Comparison of ENCODE assay signal across 8 mouse cellular contexts in genomic region chr4:119540533-119540890, GRCm38 (mm10). TPM values are rescaled to one million over a fixed set of nuclear protein-coding genes. Genes with fewer than 3 reads are reported as not detected.
DNase-seq lines count a peak whose midpoint lies in the region; ATAC-seq and TF ChIP-seq lines count a peak whose summit lies in the region.

No protein-coding gene starts in this region.

- H3K4me1 ChIP-seq in kidney, embryonic 16.5 days (ENCODE audit: insufficient read depth, low read length): peaks cover 21% of the 10 kb centered on the region
- peaks cover 3% of the 10 kb centered on the region; the same call in 1 of the 2 replicates for H3K4me1 ChIP-seq in cortical plate, adult 2 months (ENCODE audit: control insufficient read depth, insufficient read depth, low read length)
- peaks cover 16% of the 10 kb centered on the region for H3K4me1 ChIP-seq in hindbrain, embryonic 16.5 days (ENCODE audit: control insufficient read depth, insufficient read depth, low read depth, low read length)
- H3K4me1 ChIP-seq in midbrain, postnatal 0 days (ENCODE audit: insufficient read depth, low read length): peaks cover 9% of the 10 kb centered on the region; the same call in 1 of the 2 replicates

- DNase-seq in kidney, postnatal 10 days: no peak
- DNase-seq in midbrain, postnatal 0 days (ENCODE audit: low spot score): peak; percentile 8
- DNase-seq in adrenal gland, adult (ENCODE audit: inconsistent age in 2 of 2, low spot score in 1 of 2): no peak
- DNase-seq in frontal cortex, adult 2 months (ENCODE audit: extremely low spot score in 1 of 2, low spot score in 1 of 2): no peak
- DNase-seq in adrenal gland, postnatal 36 days: no peak

- peak overlapping the region; percentile 97 for H3K4me3 ChIP-seq in kidney, embryonic 16.5 days (ENCODE audit: low read length)
- H3K4me3 ChIP-seq in cortical plate, adult 2 months (ENCODE audit: insufficient read depth, low read length): peak overlapping the region; percentile 74
- H3K4me3 ChIP-seq in hindbrain, embryonic 16.5 days (ENCODE audit: low read length): peak overlapping the region; percentile 73
- peak overlapping the region; percentile 98 for H3K4me3 ChIP-seq in midbrain, postnatal 0 days (ENCODE audit: low read depth, low read length)

- H3K9me3 ChIP-seq in kidney, embryonic 16.5 days (ENCODE audit: low read length): no peaks in the 10 kb centered on the region
- H3K9me3 ChIP-seq in hindbrain, embryonic 16.5 days (ENCODE audit: control insufficient read depth, low read length): no peaks in the 10 kb centered on the region
- no peaks in the 10 kb centered on the region for H3K9me3 ChIP-seq in midbrain, postnatal 0 days (ENCODE audit: low read length)

- peak overlapping the region; percentile 98 for H3K9ac ChIP-seq in kidney, embryonic 16.5 days (replicated peaks; ENCODE audit: low read length)
- H3K9ac ChIP-seq in hindbrain, embryonic 16.5 days (ENCODE audit: low read depth, low read length): peak overlapping the region; percentile 86
- H3K9ac ChIP-seq in midbrain, postnatal 0 days (replicated peaks; ENCODE audit: low read length, poor library complexity, severe bottlenecking): peak overlapping the region; percentile 97

- WGBS in kidney, embryonic 16.5 days: 6% methylated on average over 10 of the region's 10 CpGs
- 5% methylated on average over 10 of the region's 10 CpGs for WGBS in hindbrain, embryonic 16.5 days
- 4% methylated on average over 10 of the region's 10 CpGs for WGBS in midbrain, postnatal 0 days

- TF ChIP-seq CTCF in cortical plate, adult 2 months (IDR thresholded peaks at IDR 0.05; ENCODE audit: extremely low read depth, insufficient read depth, low read length): no peak
- no peak for TF ChIP-seq CTCF in midbrain, postnatal 0 days (IDR thresholded peaks at IDR 0.05)

- no peak for ATAC-seq in kidney, embryonic 16.5 days (ENCODE audit: low FRiP score, low TSS enrichment)
- no peak for ATAC-seq in hindbrain, embryonic 16.5 days
- no peak for ATAC-seq in midbrain, postnatal 0 days (ENCODE audit: low FRiP score)

- H3K27me3 ChIP-seq in kidney, embryonic 16.5 days (ENCODE audit: insufficient read depth, low read length): no peaks in the 10 kb centered on the region
- H3K27me3 ChIP-seq in hindbrain, embryonic 16.5 days (replicated peaks; ENCODE audit: control insufficient read depth, insufficient read depth, low read length): no peaks in the 10 kb centered on the region
- no peaks in the 10 kb centered on the region for H3K27me3 ChIP-seq in midbrain, postnatal 0 days (ENCODE audit: insufficient read depth, low read length)

- H3K4me2 ChIP-seq in kidney, embryonic 16.5 days (replicated peaks; ENCODE audit: low read depth, low read length): peak overlapping the region; percentile 79
- H3K4me2 ChIP-seq in hindbrain, embryonic 16.5 days (ENCODE audit: low read length): peak overlapping the region; percentile 85
- peak overlapping the region; percentile 70 for H3K4me2 ChIP-seq in midbrain, postnatal 0 days (ENCODE audit: low read depth, low read length, poor library complexity, severe bottlenecking)

- H3K36me3 ChIP-seq in kidney, embryonic 16.5 days (ENCODE audit: insufficient read depth, low read length): no peaks in the 10 kb centered on the region
- H3K36me3 ChIP-seq in hindbrain, embryonic 16.5 days (ENCODE audit: control insufficient read depth, insufficient read depth, low read length): no peaks in the 10 kb centered on the region
- no peaks in the 10 kb centered on the region for H3K36me3 ChIP-seq in midbrain, postnatal 0 days (ENCODE audit: insufficient read depth, low read length)

- peak overlapping the region; percentile 98 for H3K27ac ChIP-seq in kidney, embryonic 16.5 days (ENCODE audit: low read length)
- peak overlapping the region; percentile 21; the same call in 1 of the 2 replicates for H3K27ac ChIP-seq in cortical plate, adult 2 months (ENCODE audit: insufficient read depth, low read length)
- H3K27ac ChIP-seq in hindbrain, embryonic 16.5 days (ENCODE audit: low read depth, low read length): peak overlapping the region; percentile 95; the same call in 1 of the 2 replicates
- H3K27ac ChIP-seq in midbrain, postnatal 0 days (ENCODE audit: low read depth, low read length): peak overlapping the region; percentile 98

- TF ChIP-seq POLR2A in cortical plate, adult 2 months (IDR thresholded peaks at IDR 0.05; ENCODE audit: extremely low read depth, insufficient read depth, low read length): no peak

RNA-seq across cellular contexts. Expression of gene Frg2f1, which starts 1.2 kb away (rescaled TPM):
- polyA plus RNA-seq in kidney, embryonic 16.5 days (2015; fragmentation: Nextera tagmentation; extraction: Ambion mirVana): 4.5 and 5.4 TPM in 2 replicates
- 12.5 and 15.8 TPM in 2 replicates for polyA plus RNA-seq in cortical plate, adult 2 months (2012; rRNA removed)
- 9.3 and 11.4 TPM in 2 replicates for polyA plus RNA-seq in hindbrain, embryonic 16.5 days (2015; fragmentation: Nextera tagmentation; extraction: Ambion mirVana)
- 19.0 and 27.4 TPM in 2 replicates for total RNA-seq in midbrain, postnatal 0 days (2014; rRNA removed)
- polyA plus RNA-seq in midbrain, postnatal 0 days (2015; fragmentation: Nextera tagmentation; extraction: Ambion mirVana): 15.9 and 16.1 TPM in 2 replicates
- 11.0 and 14.2 TPM in 2 replicates for polyA plus RNA-seq in frontal cortex, adult 2 months (2012; rRNA removed)
- 10 to 100 TPM in 1 of 2 experiments, 1 to 10 TPM in 1; 8.2 to 11.6 TPM for total RNA-seq in adrenal gland, postnatal 36 days (2021)

RNA-seq across cellular contexts. Expression of gene Foxj3, which starts 3.7 kb away (rescaled TPM):
- polyA plus RNA-seq in kidney, embryonic 16.5 days (2015; fragmentation: Nextera tagmentation; extraction: Ambion mirVana): 25.4 and 27.8 TPM in 2 replicates
- polyA plus RNA-seq in cortical plate, adult 2 months (2012; rRNA removed): 36.2 and 38.3 TPM in 2 replicates
- polyA plus RNA-seq in hindbrain, embryonic 16.5 days (2015; fragmentation: Nextera tagmentation; extraction: Ambion mirVana): 25.7 and 32.6 TPM in 2 replicates
- 39.1 and 46.0 TPM in 2 replicates for total RNA-seq in midbrain, postnatal 0 days (2014; rRNA removed)
- polyA plus RNA-seq in midbrain, postnatal 0 days (2015; fragmentation: Nextera tagmentation; extraction: Ambion mirVana): 21.3 and 26.4 TPM in 2 replicates
- 35.5 and 39.4 TPM in 2 replicates for polyA plus RNA-seq in frontal cortex, adult 2 months (2012; rRNA removed)
- total RNA-seq in adrenal gland, postnatal 36 days (2021): 10 to 100 TPM; 41.6 to 41.9 TPM

RNA-seq across cellular contexts. Expression of gene Rimkla, which starts 48.1 kb away (rescaled TPM):
- 1.8 and 2.2 TPM in 2 replicates for polyA plus RNA-seq in kidney, embryonic 16.5 days (2015; fragmentation: Nextera tagmentation; extraction: Ambion mirVana)
- 8.4 and 9.0 TPM in 2 replicates for polyA plus RNA-seq in cortical plate, adult 2 months (2012; rRNA removed)
- polyA plus RNA-seq in hindbrain, embryonic 16.5 days (2015; fragmentation: Nextera tagmentation; extraction: Ambion mirVana): 28.2 and 30.3 TPM in 2 replicates
- 37.1 and 45.3 TPM in 2 replicates for total RNA-seq in midbrain, postnatal 0 days (2014; rRNA removed)
- 25.3 and 25.8 TPM in 2 replicates for polyA plus RNA-seq in midbrain, postnatal 0 days (2015; fragmentation: Nextera tagmentation; extraction: Ambion mirVana)
- polyA plus RNA-seq in frontal cortex, adult 2 months (2012; rRNA removed): 11.6 and 12.0 TPM in 2 replicates
- total RNA-seq in adrenal gland, postnatal 36 days (2021): under 1 TPM; 0.17 to 0.40 TPM

Comparison
In these comparisons a context has a peak if more than half of its experiments do, and no peak if none do; other contexts are left out.
1. H3K27ac ChIP-seq: peak in every context shown above with its lines; median percentile 98 in kidney, embryonic 16.5 days; 98 in midbrain, postnatal 0 days; 95 in hindbrain, embryonic 16.5 days; 21 in cortical plate, adult 2 months.